Mouse (Mus musculus): ENCODE data around the gene Rbm28. TPM values are rescaled to one million over a fixed set of nuclear protein-coding genes. Genes with fewer than 3 reads are reported as not detected.
A peak's percentile ranks its signal among the peaks of the same experiment; 100 is the strongest.

Rbm28 gene
- polyA plus RNA-seq, 1 experiment from 2014 or later, result 6.6 TPM

DNA sequence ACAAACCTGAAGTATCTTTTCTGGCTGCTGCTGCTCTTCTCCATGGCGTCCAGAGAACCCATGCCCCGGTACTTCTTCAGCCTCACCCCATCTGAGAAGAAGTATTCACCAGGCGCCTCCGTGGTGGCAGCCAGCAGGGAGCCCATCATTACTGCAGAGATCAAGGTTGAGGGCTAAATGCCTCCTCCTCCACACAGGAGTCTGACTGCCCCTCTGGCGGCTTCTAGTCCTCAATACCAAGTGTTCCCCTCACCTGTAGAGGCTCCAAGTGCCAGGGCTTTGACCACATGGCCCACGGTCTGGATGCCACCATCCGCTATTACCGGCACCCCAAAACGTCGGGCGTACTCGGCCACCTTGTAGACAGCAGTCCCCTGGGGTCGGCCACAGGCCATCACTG is 38.3 kb upstream of the Rbm28 start:
- no peak for DNase-seq
- Histone ChIP-seq H3K27me3 (ENCODE audit: insufficient read depth, low read length) (no peaks in the 10 kb centered on the region), H3K9me3 (ENCODE audit: low read length) (no peaks in the 10 kb centered on the region), H3K36me3 (replicated peaks; ENCODE audit: insufficient read depth, low read length) (peaks cover 14% of the 10 kb centered on the region; the same call in 1 of the 2 replicates), H3K27ac (ENCODE audit: low read depth) (no peak overlapping the region), H3K4me1 (ENCODE audit: insufficient read depth) (0 out of 2 replicates have a peak, but pooled peaks cover 4% of the 10 kb centered on the region), H3K4me3 (ENCODE audit: low read depth, low read length) (no peak overlapping the region), H3K9ac (replicated peaks) (no peak overlapping the region), H3K4me2 (ENCODE audit: low read depth, low read length) (no peak overlapping the region)
- ATAC-seq, result no peak
- TF ChIP-seq EP300 (IDR thresholded peaks at IDR 0.05; ENCODE audit: low read depth) (no peak), CTCF (IDR thresholded peaks at IDR 0.05; ENCODE audit: low read depth) (no peak)
- WGBS (ENCODE audit: insufficient replicate concordance), result 85% methylated on average over 13 of the region's 13 CpGs

DNA sequence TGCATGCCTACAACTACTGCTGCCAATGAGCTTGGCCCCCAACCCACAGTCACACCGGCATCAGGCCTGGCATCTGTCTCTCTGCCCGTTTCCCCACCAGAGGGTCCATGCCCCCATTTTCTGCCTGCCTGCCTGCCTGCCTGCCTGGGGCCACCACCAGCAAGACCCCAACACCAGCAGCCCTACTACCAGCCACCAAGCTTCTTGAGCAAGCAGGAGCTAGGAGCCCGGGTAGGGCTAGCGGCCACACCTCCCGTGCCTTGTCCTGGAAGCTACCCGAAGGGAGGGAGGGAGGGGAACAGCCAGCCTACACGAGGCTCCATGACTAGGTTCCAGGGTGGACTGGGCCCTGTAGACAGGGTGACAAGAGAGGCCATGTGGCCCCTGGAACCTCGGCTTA is 37.2 kb upstream of the Rbm28 start:
- Histone ChIP-seq H3K4me1 (ENCODE audit: insufficient read depth) (0 out of 2 replicates have a peak, but pooled peaks cover 4% of the 10 kb centered on the region), H3K36me3 (replicated peaks; ENCODE audit: insufficient read depth, low read length) (peaks cover 14% of the 10 kb centered on the region; the same call in 1 of the 2 replicates), H3K27me3 (ENCODE audit: insufficient read depth, low read length) (no peaks in the 10 kb centered on the region), H3K9ac (replicated peaks) (no peak overlapping the region), H3K4me3 (ENCODE audit: low read depth, low read length) (no peak overlapping the region), H3K9me3 (ENCODE audit: low read length) (no peaks in the 10 kb centered on the region), H3K27ac (ENCODE audit: low read depth) (no peak overlapping the region), H3K4me2 (ENCODE audit: low read depth, low read length) (no peak overlapping the region)
- no peak for ATAC-seq
- no peak for DNase-seq
- WGBS (ENCODE audit: insufficient replicate concordance), result 79% methylated on average over 8 of the region's 8 CpGs
- no peak for TF ChIP-seq EP300 (IDR thresholded peaks at IDR 0.05; ENCODE audit: low read depth)
- TF ChIP-seq CTCF (IDR thresholded peaks at IDR 0.05; ENCODE audit: low read depth), result no peak

DNA sequence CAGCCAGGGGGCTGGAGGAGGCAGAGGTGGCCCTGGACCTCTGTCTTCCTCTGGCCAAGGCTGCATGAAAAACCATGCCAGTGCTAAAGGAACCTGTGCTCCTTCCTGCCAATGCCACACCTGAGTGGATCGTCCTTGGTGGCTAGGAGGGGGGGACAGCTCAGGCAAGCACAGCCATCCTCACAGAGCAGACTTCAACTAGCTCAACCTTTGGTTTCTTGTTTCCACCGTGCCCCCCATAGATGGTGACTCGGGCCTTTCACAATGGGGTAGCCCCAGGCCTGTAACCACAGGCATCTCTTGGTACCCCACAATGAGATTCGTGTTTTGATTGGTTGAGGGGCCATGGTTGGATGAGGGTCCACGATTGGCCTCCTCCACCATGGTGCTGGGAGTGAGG is 36.5 kb upstream of the Rbm28 start:
- 0 out of 2 replicates have a peak, but pooled peaks cover 4% of the 10 kb centered on the region for H3K4me1 ChIP-seq (ENCODE audit: insufficient read depth)
- H3K4me2 ChIP-seq (ENCODE audit: low read depth, low read length), result no peak overlapping the region
- TF ChIP-seq CTCF (IDR thresholded peaks at IDR 0.05; ENCODE audit: low read depth) (no peak), EP300 (IDR thresholded peaks at IDR 0.05; ENCODE audit: low read depth) (no peak)
- 84% methylated on average over 5 of the region's 5 CpGs for WGBS (ENCODE audit: insufficient replicate concordance)
- no peaks in the 10 kb centered on the region for H3K9me3 ChIP-seq (ENCODE audit: low read length)
- H3K4me3 ChIP-seq (ENCODE audit: low read depth, low read length), result no peak overlapping the region
- H3K27ac ChIP-seq (ENCODE audit: low read depth), result no peak overlapping the region
- DNase-seq (no peak), ATAC-seq (no peak)
- H3K36me3 ChIP-seq (replicated peaks; ENCODE audit: insufficient read depth, low read length), result peaks cover 9% of the 10 kb centered on the region; the same call in 1 of the 2 replicates
- H3K9ac ChIP-seq (replicated peaks), result no peak overlapping the region
- no peaks in the 10 kb centered on the region for H3K27me3 ChIP-seq (ENCODE audit: insufficient read depth, low read length)

DNA sequence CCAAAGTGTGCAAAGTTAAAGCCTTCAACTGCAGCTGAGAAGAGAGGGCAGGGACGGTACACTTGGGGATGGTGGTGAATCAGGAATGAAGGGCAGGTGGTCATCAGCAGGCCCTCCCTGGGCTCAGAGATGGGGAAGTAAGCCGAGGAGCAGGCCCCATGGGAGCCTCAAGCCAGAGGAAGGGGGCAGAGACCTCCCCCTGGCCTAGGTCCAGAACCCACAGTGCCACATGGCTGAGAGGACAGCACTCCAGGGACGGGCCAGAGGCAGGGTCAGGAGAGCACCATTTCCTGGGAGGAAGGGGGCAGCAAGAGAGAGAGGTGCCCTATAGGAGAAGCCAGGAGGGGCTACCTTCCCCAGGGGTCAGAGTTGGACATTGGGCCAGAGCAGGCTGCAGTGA is 35.7 kb upstream of the Rbm28 start:
- no peak overlapping the region for H3K4me2 ChIP-seq (ENCODE audit: low read depth, low read length)
- H3K4me1 ChIP-seq (ENCODE audit: insufficient read depth), result 0 out of 2 replicates have a peak, but pooled peaks cover 4% of the 10 kb centered on the region
- H3K27me3 ChIP-seq (ENCODE audit: insufficient read depth, low read length), result no peaks in the 10 kb centered on the region
- H3K4me3 ChIP-seq (ENCODE audit: low read depth, low read length), result no peak overlapping the region
- no peak overlapping the region for H3K27ac ChIP-seq (ENCODE audit: low read depth)
- no peak for TF ChIP-seq EP300 (IDR thresholded peaks at IDR 0.05; ENCODE audit: low read depth)
- TF ChIP-seq CTCF (IDR thresholded peaks at IDR 0.05; ENCODE audit: low read depth), result no peak
- no peaks in the 10 kb centered on the region for H3K9me3 ChIP-seq (ENCODE audit: low read length)
- 51% methylated on average over 3 of the region's 3 CpGs for WGBS (ENCODE audit: insufficient replicate concordance)
- no peak for ATAC-seq
- DNase-seq, result no peak
- no peak overlapping the region for H3K9ac ChIP-seq (replicated peaks)
- H3K36me3 ChIP-seq (replicated peaks; ENCODE audit: insufficient read depth, low read length), result peaks cover 9% of the 10 kb centered on the region; the same call in 1 of the 2 replicates

DNA sequence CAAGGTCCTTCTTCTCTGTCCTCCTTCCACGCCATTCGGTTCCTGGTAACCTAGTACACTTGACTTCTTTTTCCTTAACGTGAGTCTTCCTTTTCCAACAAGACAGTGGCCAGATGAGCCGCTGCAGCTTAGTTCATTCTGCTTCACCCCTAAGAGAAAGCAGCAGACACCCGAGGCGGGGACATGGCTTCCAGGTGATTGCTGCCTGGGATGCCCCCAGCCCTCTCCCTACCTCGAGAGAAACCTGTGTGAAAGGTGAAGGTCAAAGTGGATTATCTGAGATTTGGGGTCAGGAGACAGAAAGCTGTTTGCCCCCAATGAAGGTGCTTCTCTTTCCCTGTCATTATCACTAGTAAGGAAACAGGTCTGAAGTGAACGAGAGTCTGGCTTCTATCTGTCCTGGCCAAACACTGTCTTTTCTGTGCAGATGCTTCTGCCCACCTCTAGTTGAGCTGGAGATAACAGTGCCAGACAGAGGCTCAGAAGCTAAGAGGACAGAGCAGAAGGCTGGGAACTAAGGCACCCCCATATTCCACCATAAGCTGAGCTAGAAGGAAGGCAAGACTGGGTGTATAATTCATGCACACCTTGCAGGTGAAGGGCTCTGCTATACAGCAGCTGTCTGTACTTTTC is 34.5 kb upstream of the Rbm28 start:
- no peaks in the 10 kb centered on the region; the same call in 1 of the 2 replicates for H3K27me3 ChIP-seq (ENCODE audit: insufficient read depth, low read length)
- H3K9me3 ChIP-seq (ENCODE audit: low read length), result no peaks in the 10 kb centered on the region
- DNase-seq, result peak; percentile 12
- H3K9ac ChIP-seq (replicated peaks), result no peak overlapping the region
- 0 out of 2 replicates have a peak, but pooled peaks cover 4% of the 10 kb centered on the region for H3K4me1 ChIP-seq (ENCODE audit: insufficient read depth)
- 33% methylated on average over 8 of the region's 8 CpGs for WGBS (ENCODE audit: insufficient replicate concordance)
- no peak for ATAC-seq
- H3K36me3 ChIP-seq (replicated peaks; ENCODE audit: insufficient read depth, low read length), result peaks cover 7% of the 10 kb centered on the region; the same call in 1 of the 2 replicates
- TF ChIP-seq EP300 (IDR thresholded peaks at IDR 0.05; ENCODE audit: low read depth) (no peak), CTCF (IDR thresholded peaks at IDR 0.05; ENCODE audit: low read depth) (no peak)
- no peak overlapping the region for H3K27ac ChIP-seq (ENCODE audit: low read depth)
- H3K4me2 ChIP-seq (ENCODE audit: low read depth, low read length), result peak overlapping the region; percentile 55
- H3K4me3 ChIP-seq (ENCODE audit: low read depth, low read length), result peak overlapping the region; percentile 19; the same call in 1 of the 2 replicates

DNA sequence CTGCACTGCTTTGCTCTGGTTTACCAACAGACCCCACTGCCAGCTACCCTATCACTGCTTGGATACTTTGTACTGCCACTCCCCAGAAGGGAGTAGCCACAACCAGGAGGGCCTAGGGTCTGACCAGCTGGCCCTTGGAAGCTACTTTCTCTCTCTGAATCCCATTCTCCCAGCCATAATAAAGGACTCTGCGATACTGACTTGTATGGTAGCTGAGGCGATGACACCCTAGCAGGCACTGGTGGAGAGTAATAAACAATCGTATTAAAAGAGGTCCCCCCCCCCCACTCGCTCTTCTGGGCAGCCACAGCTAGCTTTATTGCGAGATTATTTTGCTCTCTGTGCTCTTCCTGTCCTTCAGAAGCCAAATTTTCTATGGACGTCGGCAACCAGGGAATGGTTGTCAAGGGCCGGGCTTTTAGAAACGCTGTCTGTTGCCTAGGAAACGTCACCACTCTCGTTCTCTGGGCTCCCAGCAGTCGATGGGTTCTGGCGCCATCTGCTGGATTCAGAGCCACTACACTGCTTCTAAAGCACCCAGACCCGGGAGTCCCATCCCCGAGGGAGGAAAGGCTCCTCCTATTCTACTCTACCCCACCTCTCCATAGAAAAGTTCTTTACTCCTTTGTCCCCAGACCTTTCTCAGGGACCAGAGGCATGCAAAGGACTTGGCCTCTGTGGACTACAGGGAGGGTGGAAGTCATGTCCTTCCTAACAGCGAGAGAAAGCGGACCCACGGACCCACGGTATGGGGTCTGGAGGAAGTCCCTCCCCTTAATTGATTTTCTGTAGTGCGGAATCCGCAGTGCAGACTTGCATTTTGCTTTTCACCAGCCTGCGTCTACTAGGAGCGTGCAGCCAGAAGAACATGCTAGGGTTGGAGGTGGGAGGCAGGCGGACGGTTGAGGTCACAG is 33.8 kb upstream of the Rbm28 start:
- Histone ChIP-seq H3K4me1 (ENCODE audit: insufficient read depth) (peaks cover 4% of the 10 kb centered on the region; the same call in 1 of the 2 replicates), H3K4me3 (ENCODE audit: low read depth, low read length) (peak overlapping the region; percentile 19; the same call in 1 of the 2 replicates), H3K27me3 (ENCODE audit: insufficient read depth, low read length) (no peaks in the 10 kb centered on the region; the same call in 1 of the 2 replicates), H3K27ac (ENCODE audit: low read depth) (no peak overlapping the region), H3K4me2 (ENCODE audit: low read depth, low read length) (peak overlapping the region; percentile 55), H3K9me3 (ENCODE audit: low read length) (no peaks in the 10 kb centered on the region), H3K9ac (replicated peaks) (no peak overlapping the region), H3K36me3 (replicated peaks; ENCODE audit: insufficient read depth, low read length) (peaks cover 7% of the 10 kb centered on the region; the same call in 1 of the 2 replicates)
- TF ChIP-seq CTCF (IDR thresholded peaks at IDR 0.05; ENCODE audit: low read depth) (peak; percentile 88), EP300 (IDR thresholded peaks at IDR 0.05; ENCODE audit: low read depth) (no peak)
- DNase-seq, result peak; percentile 87
- WGBS (ENCODE audit: insufficient replicate concordance), result 15% methylated on average over 25 of the region's 25 CpGs
- ATAC-seq, result peak; percentile 86

Data from liver, postnatal 0 days (tissue).